Mouse (Mus musculus): Measurements from ENCODE around the gene Zfp341. TPM values are rescaled to one million over a fixed set of nuclear protein-coding genes. Genes with fewer than 3 reads are reported as not detected.
A peak's percentile ranks its signal among the peaks of the same experiment; 100 is the strongest.

Gene Zfp341
- polyA plus RNA-seq, 1 experiment from 2014 or later, result 1.5 TPM

DNA sequence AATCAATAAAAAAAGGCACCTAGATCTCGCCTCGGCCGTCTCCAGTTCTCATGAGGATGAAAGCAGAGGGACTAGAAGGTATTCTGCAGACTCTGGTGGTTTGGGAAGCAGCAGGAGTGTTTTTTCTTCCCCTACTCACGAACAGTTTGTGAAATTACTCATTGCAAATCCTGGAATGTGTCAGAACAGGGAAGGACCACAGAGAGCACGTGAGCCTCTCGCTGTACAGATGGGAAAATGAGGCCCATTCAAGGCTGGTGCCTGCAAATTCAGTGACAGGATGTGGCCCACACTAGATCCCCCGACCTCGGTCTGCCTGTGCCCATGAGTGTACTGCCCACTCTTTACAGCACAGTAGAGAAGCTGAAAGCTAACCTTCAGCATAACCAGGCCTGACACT, 41.1 kb upstream of the Zfp341 start:
- Histone ChIP-seq H3K36me3 (no peaks in the 10 kb centered on the region), H3K27ac (peak overlapping the region; percentile 32), H3K9me3 (no peaks in the 10 kb centered on the region), H3K4me3 (replicated peaks) (no peak overlapping the region), H3K9ac (replicated peaks) (no peak overlapping the region), H3K4me2 (no peak overlapping the region), H3K4me1 (replicated peaks) (peaks cover 40% of the 10 kb centered on the region), H3K27me3 (no peaks in the 10 kb centered on the region)
- 74% methylated on average over 8 of the region's 8 CpGs for WGBS
- ATAC-seq (ENCODE audit: insufficient number of reproducible peaks, insufficient read depth, low FRiP score, low TSS enrichment, low read depth), result no peak

- Histone ChIP-seq H3K27ac (no peak overlapping the region), H3K9ac (replicated peaks) (no peak overlapping the region), H3K27me3 (no peaks in the 10 kb centered on the region), H3K36me3 (no peaks in the 10 kb centered on the region), H3K4me2 (no peak overlapping the region), H3K9me3 (no peaks in the 10 kb centered on the region), H3K4me3 (replicated peaks) (no peak overlapping the region), H3K4me1 (replicated peaks) (peaks cover 37% of the 10 kb centered on the region)
- no peak for ATAC-seq (ENCODE audit: insufficient number of reproducible peaks, insufficient read depth, low FRiP score, low TSS enrichment, low read depth)
- WGBS, result 85% methylated on average over 3 of the region's 3 CpGs
Measured at GRCm38 (mm10) chr2:154572996-154573395, 40.1 kb upstream of the Zfp341 start.

DNA sequence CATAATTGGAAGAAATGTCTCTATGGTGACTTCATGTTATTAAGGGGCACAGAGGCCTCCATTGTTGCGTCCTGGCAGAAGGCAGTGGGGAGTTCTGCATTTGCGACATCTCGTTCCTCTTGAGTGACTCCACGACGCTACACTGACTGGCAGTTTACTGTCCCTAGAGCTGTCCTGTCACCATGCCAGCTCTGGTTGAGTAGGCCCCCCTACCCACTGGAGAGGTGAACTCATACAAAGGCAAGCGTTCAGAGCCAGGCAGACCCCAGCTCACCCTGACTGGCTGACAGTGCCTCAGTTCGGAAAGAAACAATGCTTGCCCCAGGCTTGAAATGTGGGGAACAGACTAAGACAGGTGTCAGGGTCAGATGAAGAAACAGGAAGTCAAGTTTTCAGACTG, 38.8 kb upstream of the Zfp341 start:
- WGBS, result 82% methylated on average over 7 of the region's 7 CpGs
- H3K4me2 ChIP-seq, result no peak overlapping the region
- H3K9ac ChIP-seq (replicated peaks), result no peak overlapping the region
- no peaks in the 10 kb centered on the region for H3K27me3 ChIP-seq
- no peak overlapping the region for H3K4me3 ChIP-seq (replicated peaks)
- H3K27ac ChIP-seq, result no peak overlapping the region
- H3K9me3 ChIP-seq, result no peaks in the 10 kb centered on the region
- peaks cover 26% of the 10 kb centered on the region for H3K4me1 ChIP-seq (replicated peaks)
- H3K36me3 ChIP-seq, result no peaks in the 10 kb centered on the region
- no peak for ATAC-seq (ENCODE audit: insufficient number of reproducible peaks, insufficient read depth, low FRiP score, low TSS enrichment, low read depth)

DNA sequence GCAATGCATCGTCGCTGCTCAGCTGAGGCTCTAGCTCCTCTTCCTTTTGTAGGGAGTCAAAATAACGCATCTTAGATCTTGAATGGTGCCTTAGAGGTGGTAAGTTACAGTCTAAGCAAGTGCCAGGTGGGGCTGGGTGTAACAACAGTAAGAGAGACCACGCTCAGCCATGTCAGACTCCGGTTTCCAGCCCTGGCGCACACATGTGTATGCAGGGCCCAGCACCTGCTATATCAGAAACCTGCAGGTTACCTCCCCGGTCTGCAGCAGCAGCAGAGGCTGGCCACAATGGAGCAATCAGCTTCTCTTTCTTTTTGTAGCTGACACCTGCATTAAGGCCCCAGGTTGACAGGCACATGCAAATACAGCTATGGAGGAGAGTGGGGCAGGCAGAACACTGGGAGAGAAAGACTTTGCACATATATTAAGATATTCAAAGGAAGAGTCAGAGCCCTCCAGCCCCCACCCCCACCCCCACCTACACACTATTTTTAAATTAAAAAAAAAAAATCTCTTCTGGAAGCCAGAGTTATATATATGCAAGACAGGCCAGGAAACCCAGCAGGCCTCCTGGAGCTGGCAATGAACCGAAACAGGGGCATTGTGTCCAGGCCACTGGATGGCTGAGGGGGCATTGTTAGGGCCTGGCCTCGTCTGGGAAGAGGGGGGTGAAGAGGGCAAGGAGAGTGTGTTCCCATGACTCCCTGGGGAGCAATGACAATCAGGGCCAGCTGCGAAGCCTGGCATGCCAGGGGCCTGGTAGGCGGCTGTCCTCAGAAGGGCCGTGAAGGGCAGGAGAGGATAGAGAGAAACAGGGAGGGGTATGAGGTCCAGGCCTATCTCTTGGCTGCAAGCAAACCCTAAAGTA, 36.0 kb upstream of the Zfp341 start:
- no peaks in the 10 kb centered on the region for H3K9me3 ChIP-seq
- H3K27me3 ChIP-seq, result no peaks in the 10 kb centered on the region
- H3K4me3 ChIP-seq (replicated peaks), result no peak overlapping the region
- WGBS, result 50% methylated on average over 12 of the region's 12 CpGs
- H3K27ac ChIP-seq, result no peak overlapping the region
- no peak for ATAC-seq (ENCODE audit: insufficient number of reproducible peaks, insufficient read depth, low FRiP score, low TSS enrichment, low read depth)
- no peaks in the 10 kb centered on the region for H3K36me3 ChIP-seq
- peak overlapping the region; percentile 18; the same call in 1 of the 2 replicates for H3K9ac ChIP-seq (replicated peaks)
- H3K4me1 ChIP-seq (replicated peaks), result peaks cover 13% of the 10 kb centered on the region
- H3K4me2 ChIP-seq, result no peak overlapping the region

- Histone ChIP-seq H3K4me1 (replicated peaks) (peaks cover 8% of the 10 kb centered on the region), H3K4me2 (no peak overlapping the region), H3K9ac (replicated peaks) (peak overlapping the region; percentile 18; the same call in 1 of the 2 replicates), H3K9me3 (no peaks in the 10 kb centered on the region), H3K27me3 (no peaks in the 10 kb centered on the region), H3K27ac (no peak overlapping the region), H3K4me3 (replicated peaks) (no peak overlapping the region), H3K36me3 (no peaks in the 10 kb centered on the region)
- no peak for ATAC-seq (ENCODE audit: insufficient number of reproducible peaks, insufficient read depth, low FRiP score, low TSS enrichment, low read depth)
- 85% methylated on average over 6 of the region's 6 CpGs for WGBS
Measured at GRCm38 (mm10) chr2:154577744-154578067, 35.4 kb upstream of the Zfp341 start.

DNA sequence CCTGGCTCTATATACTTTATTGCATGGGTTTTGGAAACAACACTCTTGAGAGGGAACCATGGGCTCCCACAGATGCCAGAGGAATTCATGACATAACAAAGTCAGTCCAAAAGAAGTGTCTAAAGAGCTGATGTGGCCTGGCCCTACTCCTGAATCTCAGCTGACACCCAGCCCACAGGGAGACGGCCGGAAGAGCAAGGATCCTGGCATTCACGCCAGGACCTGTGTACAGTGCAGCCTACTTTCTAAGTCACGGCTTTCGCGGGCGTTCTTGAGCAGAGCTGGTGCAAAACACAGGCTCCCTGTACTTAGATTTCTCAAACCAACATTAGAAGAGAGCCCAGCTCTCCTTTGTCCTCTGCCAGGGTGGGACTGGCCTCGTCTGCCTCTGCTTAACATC, 32.5 kb upstream of the Zfp341 start:
- WGBS, result 84% methylated on average over 8 of the region's 8 CpGs
- no peaks in the 10 kb centered on the region for H3K9me3 ChIP-seq
- no peaks in the 10 kb centered on the region for H3K36me3 ChIP-seq
- no peak overlapping the region for H3K4me2 ChIP-seq
- no peak overlapping the region for H3K4me3 ChIP-seq (replicated peaks)
- no peaks in the 10 kb centered on the region for H3K27me3 ChIP-seq
- ATAC-seq (ENCODE audit: insufficient number of reproducible peaks, insufficient read depth, low FRiP score, low TSS enrichment, low read depth), result no peak
- peaks cover 16% of the 10 kb centered on the region for H3K4me1 ChIP-seq (replicated peaks)
- H3K27ac ChIP-seq, result no peak overlapping the region
- H3K9ac ChIP-seq (replicated peaks), result no peak overlapping the region

DNA sequence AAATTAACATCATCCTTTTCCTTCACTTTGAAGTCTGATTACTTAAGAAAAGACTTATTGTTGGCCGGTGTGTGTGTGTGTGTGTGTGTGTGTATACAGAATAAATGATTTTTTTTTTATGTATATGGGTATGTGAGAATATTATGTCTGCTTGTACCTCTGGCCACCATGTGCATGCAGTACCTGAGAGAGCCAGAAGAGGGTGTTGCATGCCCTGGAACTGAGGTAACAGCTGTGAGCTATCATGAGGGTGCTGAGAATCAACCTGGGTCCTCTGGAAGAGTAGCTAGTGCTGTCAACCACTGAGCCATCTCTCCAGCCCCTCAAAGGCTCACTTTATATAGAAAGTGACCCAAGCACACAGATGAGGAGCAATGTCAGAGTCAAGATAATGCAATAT, 31.7 kb upstream of the Zfp341 start:
- Histone ChIP-seq H3K4me1 (replicated peaks) (peaks cover 21% of the 10 kb centered on the region), H3K27ac (no peak overlapping the region), H3K9me3 (no peaks in the 10 kb centered on the region), H3K36me3 (peaks cover under 1% of the 10 kb centered on the region; the same call in 1 of the 2 replicates), H3K4me3 (replicated peaks) (no peak overlapping the region), H3K9ac (replicated peaks) (no peak overlapping the region), H3K27me3 (no peaks in the 10 kb centered on the region), H3K4me2 (no peak overlapping the region)
- no peak for ATAC-seq (ENCODE audit: insufficient number of reproducible peaks, insufficient read depth, low FRiP score, low TSS enrichment, low read depth)
- 90% methylated on average over 1 of the region's 1 CpGs for WGBS

DNA sequence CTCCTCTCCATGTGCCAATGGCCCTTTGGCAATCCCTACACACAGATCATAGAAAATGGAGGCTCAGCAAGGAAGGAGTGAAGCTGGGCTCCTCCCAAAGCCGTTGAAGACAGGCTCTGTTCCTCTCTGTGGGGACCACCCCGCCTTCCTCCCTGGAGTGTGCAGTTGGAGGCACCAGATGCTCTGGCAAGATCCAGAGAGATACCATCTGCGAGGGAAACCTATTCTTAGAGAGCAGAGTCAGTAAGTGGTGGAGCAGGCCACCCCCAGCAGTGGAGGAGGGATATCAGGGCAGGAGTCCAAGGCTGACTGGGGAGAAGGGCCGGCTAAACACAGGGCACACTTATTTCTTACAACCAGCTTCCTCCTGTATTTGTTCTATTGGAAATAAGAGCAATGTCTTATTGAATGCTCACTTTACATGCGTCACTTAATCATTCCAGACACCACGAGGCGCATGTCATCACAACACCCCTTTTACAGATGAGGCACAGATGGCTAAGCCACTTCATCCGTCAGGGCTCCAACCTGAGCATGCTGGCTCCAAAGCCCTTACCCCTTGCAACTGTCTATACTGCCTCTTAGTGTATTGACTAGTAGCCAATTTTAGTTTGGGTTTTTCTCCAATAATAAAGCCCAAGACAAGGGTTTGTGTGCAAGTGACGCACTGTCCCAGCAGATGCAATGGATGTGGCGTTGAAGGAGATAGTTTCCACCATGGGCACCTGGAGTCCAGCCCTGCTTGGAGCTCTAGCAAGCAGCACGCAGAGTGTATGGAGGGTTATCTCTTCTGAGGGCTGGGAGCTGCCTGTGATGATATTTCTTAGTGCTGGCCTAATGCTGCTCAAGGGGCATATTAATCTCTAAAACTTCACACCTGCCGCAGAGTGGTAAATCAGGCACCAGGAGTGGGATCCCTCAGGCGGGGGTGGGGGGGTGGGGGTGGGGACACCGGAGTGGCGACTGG, 28.9 kb upstream of the Zfp341 start:
- Histone ChIP-seq H3K4me3 (replicated peaks) (no peak overlapping the region), H3K9me3 (no peaks in the 10 kb centered on the region), H3K9ac (replicated peaks) (no peak overlapping the region), H3K27ac (no peak overlapping the region), H3K27me3 (no peaks in the 10 kb centered on the region), H3K36me3 (peaks cover 14% of the 10 kb centered on the region), H3K4me1 (replicated peaks) (peaks cover 13% of the 10 kb centered on the region), H3K4me2 (no peak overlapping the region)
- 64% methylated on average over 15 of the region's 15 CpGs for WGBS
- ATAC-seq (ENCODE audit: insufficient number of reproducible peaks, insufficient read depth, low FRiP score, low TSS enrichment, low read depth), result no peak

DNA sequence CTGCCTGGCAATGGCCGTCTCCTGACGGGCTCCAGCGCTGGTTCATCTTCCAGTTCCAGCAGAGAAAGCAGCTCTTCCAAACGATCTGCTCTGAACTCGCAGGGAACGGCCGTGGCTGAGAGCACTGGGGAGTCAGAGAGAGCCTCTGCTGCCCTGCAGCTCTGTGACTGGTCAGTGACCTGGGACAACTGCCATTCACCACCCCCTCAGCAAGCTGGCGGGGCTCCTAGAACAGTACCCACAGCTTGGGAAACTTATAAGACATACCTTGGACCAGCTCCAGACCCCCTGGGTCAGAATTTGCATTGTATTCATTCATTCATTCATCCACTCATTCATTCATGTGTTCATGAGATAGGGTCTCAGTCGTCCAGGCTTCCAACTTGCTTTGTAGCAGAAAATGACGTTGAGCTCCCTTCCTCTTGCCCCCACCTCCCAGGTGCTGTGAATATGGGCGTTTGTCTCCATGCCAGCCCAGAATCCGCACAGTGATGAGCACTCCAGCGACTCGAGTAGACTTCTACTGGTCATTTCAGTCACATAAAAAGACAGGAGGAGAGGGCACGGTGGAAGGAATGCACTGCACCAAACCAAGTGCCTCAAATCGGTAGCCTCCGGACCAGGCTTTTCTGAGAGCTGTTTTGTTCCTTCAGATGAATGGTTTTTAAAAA, 28.0 kb upstream of the Zfp341 start:
- H3K27me3 ChIP-seq, result no peaks in the 10 kb centered on the region
- no peak overlapping the region for H3K27ac ChIP-seq
- 62% methylated on average over 17 of the region's 17 CpGs for WGBS

DNA sequence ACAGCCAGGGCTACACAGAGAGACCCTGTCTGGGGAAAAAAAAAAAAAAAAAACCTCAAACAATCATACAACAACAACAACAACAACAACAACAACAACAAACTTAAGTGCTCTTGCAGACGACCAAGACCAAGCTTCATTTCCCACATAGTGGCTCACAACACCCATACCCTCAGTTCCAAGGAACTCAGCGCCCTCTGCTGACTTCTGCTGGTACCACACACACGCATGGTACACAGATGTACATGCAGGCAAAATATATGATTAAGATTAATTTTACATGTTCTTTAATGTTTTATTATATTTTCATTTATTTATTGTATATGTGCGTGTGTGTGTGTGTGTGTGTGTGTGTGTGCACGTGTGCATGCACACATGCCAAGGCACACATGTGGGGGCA, 26.7 kb upstream of the Zfp341 start:
- H3K27ac ChIP-seq, result no peak overlapping the region
- H3K36me3 ChIP-seq, result peaks cover 14% of the 10 kb centered on the region
- H3K9me3 ChIP-seq, result no peaks in the 10 kb centered on the region
- ATAC-seq (ENCODE audit: insufficient number of reproducible peaks, insufficient read depth, low FRiP score, low TSS enrichment, low read depth), result no peak
- H3K27me3 ChIP-seq, result no peaks in the 10 kb centered on the region
- H3K4me2 ChIP-seq, result no peak overlapping the region
- 79% methylated on average over 5 of the region's 5 CpGs for WGBS
- peaks cover 13% of the 10 kb centered on the region for H3K4me1 ChIP-seq (replicated peaks)
- H3K4me3 ChIP-seq (replicated peaks), result no peak overlapping the region
- H3K9ac ChIP-seq (replicated peaks), result no peak overlapping the region

More for the DNA sequence above, 28.0 kb upstream of the Zfp341 start:
- Histone ChIP-seq H3K4me3 (replicated peaks) (no peak overlapping the region), H3K36me3 (peaks cover 14% of the 10 kb centered on the region), H3K4me1 (replicated peaks) (peaks cover 13% of the 10 kb centered on the region), H3K4me2 (no peak overlapping the region), H3K9ac (replicated peaks) (no peak overlapping the region), H3K9me3 (no peaks in the 10 kb centered on the region)
- no peak for ATAC-seq (ENCODE audit: insufficient number of reproducible peaks, insufficient read depth, low FRiP score, low TSS enrichment, low read depth)

- H3K27ac ChIP-seq, result no peak overlapping the region
- no peak overlapping the region for H3K4me3 ChIP-seq (replicated peaks)
Measured at GRCm38 (mm10) chr2:154589051-154589450, 24.0 kb upstream of the Zfp341 start.

More at GRCm38 (mm10) chr2:154589051-154589450, 24.0 kb upstream of the Zfp341 start:
- H3K9me3 ChIP-seq, result 0 out of 2 replicates have a peak, but pooled peaks cover 4% of the 10 kb centered on the region
- 89% methylated on average over 4 of the region's 4 CpGs for WGBS
- no peak overlapping the region for H3K9ac ChIP-seq (replicated peaks)
- H3K4me2 ChIP-seq, result no peak overlapping the region
- H3K27me3 ChIP-seq, result no peaks in the 10 kb centered on the region
- no peak for ATAC-seq (ENCODE audit: insufficient number of reproducible peaks, insufficient read depth, low FRiP score, low TSS enrichment, low read depth)
- peaks cover 13% of the 10 kb centered on the region for H3K4me1 ChIP-seq (replicated peaks)
- peaks cover 18% of the 10 kb centered on the region for H3K36me3 ChIP-seq
